Mouse (Mus musculus) midbrain, embryonic 16.5 days (tissue): ENCODE data around the gene Homer2. TPM values are rescaled to one million over a fixed set of nuclear protein-coding genes. Genes with fewer than 3 reads are reported as not detected.

ENCODE experiments used
- ATAC-seq: fragments of 200-750 bp; cut with Nextera tagmentation; 2 replicates; pipeline ENCODE4 v1.8.0; 2017; ENCODE audit warnings: moderate TSS enrichment
- H3K27ac ChIP-seq: fragments of 300-500 bp; sonication (generic); 2 replicates; pipeline ENCODE4 v1.5.1; 2014; ENCODE audit warnings: mild to moderate bottlenecking, low read length, mixed read lengths
- H3K27me3 ChIP-seq: fragments of 300-500 bp; sonication (generic); 2 replicates; pipeline ENCODE4 v1.6.1; 2014; ENCODE audit warnings: low read depth, low read length, mixed read lengths; ENCODE audit not compliant: control insufficient read depth, insufficient read depth
- H3K36me3 ChIP-seq: fragments of 300-500 bp; sonication (generic); 2 replicates; pipeline ENCODE4 v1.6.1; 2014; ENCODE audit warnings: mild to moderate bottlenecking, low read length, moderate library complexity, mixed read lengths; ENCODE audit not compliant: control insufficient read depth, insufficient read depth
- H3K4me1 ChIP-seq: fragments of 300-500 bp; sonication (generic); 2 replicates; pipeline ENCODE4 v1.6.1; 2014; ENCODE audit warnings: mild to moderate bottlenecking, low read length, mixed read lengths; ENCODE audit not compliant: control insufficient read depth, insufficient read depth
- H3K4me2 ChIP-seq: fragments of 300-500 bp; sonication (generic); 2 replicates; pipeline ENCODE4 v1.6.1; 2014; ENCODE audit warnings: mild to moderate bottlenecking, low read length, mixed read lengths
- H3K4me3 ChIP-seq: fragments of 300-500 bp; sonication (generic); 2 replicates; pipeline ENCODE4 v1.5.1; 2014; ENCODE audit warnings: low read depth, mild to moderate bottlenecking, low read length, moderate library complexity, mixed read lengths
- H3K9ac ChIP-seq: fragments of 300-500 bp; sonication (generic); 2 replicates; pipeline ENCODE4 v1.6.1; 2014; ENCODE audit warnings: low read depth, low read length, mixed read lengths
- H3K9me3 ChIP-seq: fragments of 300-500 bp; sonication (generic); replicated peaks from 2 replicates; pipeline ENCODE4 v1.6.1; 2014; ENCODE audit warnings: mild to moderate bottlenecking, low read length, mixed read lengths; ENCODE audit not compliant: control insufficient read depth, poor library complexity, severe bottlenecking
- WGBS: fragments of 180-500 bp; shearing (Covaris S2); extraction: QIAGEN DNeasy Blood & Tissue Kit; methylation state at CpG from one replicate; pipeline ENCODE4 v1.1.7; 2014; 5-methylcytosine and 5-hydroxymethylcytosine counted together
- polyA plus RNA-seq: library from polyadenylated mRNA; unstranded; fragments of >200 nt; fragmentation: Nextera tagmentation; extraction: Ambion mirVana; gene quantifications from 2 replicates; pipeline ENCODE4 v1.2.1, GENCODE M21; 2015

The Homer2 gene
- polyA plus RNA-seq, 1 experiment from 2014 or later: 16.3 TPM

- Histone ChIP-seq H3K9ac (no peak overlapping the region), H3K4me3 (no peak overlapping the region), H3K27ac (no peak overlapping the region), H3K27me3 (no peaks in the 10 kb centered on the region), H3K36me3 (no peaks in the 10 kb centered on the region), H3K9me3 (no peaks in the 10 kb centered on the region), H3K4me1 (no peaks in the 10 kb centered on the region), H3K4me2 (no peak overlapping the region)
- ATAC-seq: no peak
- 91% methylated on average over 9 of the region's 9 CpGs for WGBS
Measured at GRCm38 (mm10) chr7:81729787-81730186, 22.5 kb upstream of the Homer2 start.

GRCm38 (mm10) chr7:81727716-81728115 is 20.4 kb upstream of the Homer2 start:
- Histone ChIP-seq H3K9ac (no peak overlapping the region), H3K4me2 (no peak overlapping the region), H3K9me3 (no peaks in the 10 kb centered on the region), H3K4me1 (no peaks in the 10 kb centered on the region), H3K27ac (no peak overlapping the region), H3K4me3 (no peak overlapping the region), H3K36me3 (no peaks in the 10 kb centered on the region), H3K27me3 (no peaks in the 10 kb centered on the region)
- WGBS: 89% methylated on average over 9 of the region's 9 CpGs
- no peak for ATAC-seq

GRCm38 (mm10) chr7:81726728-81727005 is 19.3 kb upstream of the Homer2 start:
- 53% methylated on average over 2 of the region's 2 CpGs for WGBS
- H3K27ac ChIP-seq: no peak overlapping the region
- no peaks in the 10 kb centered on the region for H3K36me3 ChIP-seq
- no peaks in the 10 kb centered on the region for H3K9me3 ChIP-seq
- no peak for ATAC-seq
- H3K9ac ChIP-seq: no peak overlapping the region
- H3K27me3 ChIP-seq: no peaks in the 10 kb centered on the region
- H3K4me3 ChIP-seq: no peak overlapping the region
- H3K4me2 ChIP-seq: no peak overlapping the region
- H3K4me1 ChIP-seq: no peaks in the 10 kb centered on the region

GRCm38 (mm10) chr7:81725986-81726727 is 18.8 kb upstream of the Homer2 start:
- no peaks in the 10 kb centered on the region for H3K36me3 ChIP-seq
- 80% methylated on average over 18 of the region's 18 CpGs for WGBS
- no peak overlapping the region for H3K4me3 ChIP-seq
- no peaks in the 10 kb centered on the region for H3K27me3 ChIP-seq
- no peaks in the 10 kb centered on the region for H3K9me3 ChIP-seq
- no peak overlapping the region for H3K4me2 ChIP-seq
- H3K4me1 ChIP-seq: no peaks in the 10 kb centered on the region
- no peak overlapping the region for H3K27ac ChIP-seq
- ATAC-seq: no peak
- H3K9ac ChIP-seq: no peak overlapping the region

- Histone ChIP-seq H3K9ac (no peak overlapping the region), H3K36me3 (no peaks in the 10 kb centered on the region), H3K27ac (no peak overlapping the region), H3K4me3 (no peak overlapping the region), H3K4me1 (no peaks in the 10 kb centered on the region), H3K9me3 (no peaks in the 10 kb centered on the region), H3K4me2 (no peak overlapping the region), H3K27me3 (no peaks in the 10 kb centered on the region)
- 95% methylated on average over 10 of the region's 10 CpGs for WGBS
- ATAC-seq: no peak
Measured at GRCm38 (mm10) chr7:81723851-81724250, 16.5 kb upstream of the Homer2 start.

GRCm38 (mm10) chr7:81721271-81721670 is 13.9 kb upstream of the Homer2 start:
- no peak overlapping the region for H3K9ac ChIP-seq
- H3K27ac ChIP-seq: no peak overlapping the region
- no peak overlapping the region for H3K4me2 ChIP-seq
- no peak for ATAC-seq
- H3K4me3 ChIP-seq: no peak overlapping the region
- no peaks in the 10 kb centered on the region for H3K9me3 ChIP-seq
- no peaks in the 10 kb centered on the region for H3K36me3 ChIP-seq
- WGBS: 70% methylated on average over 5 of the region's 5 CpGs
- no peaks in the 10 kb centered on the region for H3K4me1 ChIP-seq
- no peaks in the 10 kb centered on the region for H3K27me3 ChIP-seq

- ATAC-seq: no peak
- WGBS: 88% methylated on average over 1 of the region's 1 CpGs
Measured at GRCm38 (mm10) chr7:81719216-81719661, 11.9 kb upstream of the Homer2 start.

GRCm38 (mm10) chr7:81718657-81719056 is 11.3 kb upstream of the Homer2 start:
- H3K4me1 ChIP-seq: no peaks in the 10 kb centered on the region
- H3K27me3 ChIP-seq: no peaks in the 10 kb centered on the region
- H3K4me3 ChIP-seq: no peak overlapping the region
- H3K9me3 ChIP-seq: no peaks in the 10 kb centered on the region
- H3K27ac ChIP-seq: no peak overlapping the region
- H3K36me3 ChIP-seq: no peaks in the 10 kb centered on the region
- H3K9ac ChIP-seq: no peak overlapping the region
- WGBS: 77% methylated on average over 1 of the region's 1 CpGs
- no peak overlapping the region for H3K4me2 ChIP-seq
- no peak for ATAC-seq

More at GRCm38 (mm10) chr7:81719216-81719661, 11.9 kb upstream of the Homer2 start:
- Histone ChIP-seq H3K27me3 (no peaks in the 10 kb centered on the region), H3K36me3 (no peaks in the 10 kb centered on the region), H3K4me2 (no peak overlapping the region), H3K27ac (no peak overlapping the region), H3K9ac (no peak overlapping the region), H3K9me3 (no peaks in the 10 kb centered on the region), H3K4me3 (no peak overlapping the region), H3K4me1 (no peaks in the 10 kb centered on the region)

GRCm38 (mm10) chr7:81710166-81710565 is 2.8 kb upstream of the Homer2 start:
- no peak for ATAC-seq
- no peak overlapping the region for H3K4me2 ChIP-seq
- H3K9ac ChIP-seq: no peak overlapping the region
- H3K4me1 ChIP-seq: peaks cover 11% of the 10 kb centered on the region
- H3K9me3 ChIP-seq: no peaks in the 10 kb centered on the region
- H3K4me3 ChIP-seq: no peak overlapping the region
- no peaks in the 10 kb centered on the region for H3K27me3 ChIP-seq
- no peak overlapping the region for H3K27ac ChIP-seq
- H3K36me3 ChIP-seq: no peaks in the 10 kb centered on the region
- 93% methylated on average over 4 of the region's 4 CpGs for WGBS
